Mouse (Mus musculus) neural tube, embryonic 15.5 days (tissue): Measurements from ENCODE around the gene Prkn. TPM values are rescaled to one million over a fixed set of nuclear protein-coding genes. Genes with fewer than 3 reads are reported as not detected.

Experiments used
- ATAC-seq: fragments of 200-750 bp; cut with Nextera tagmentation; 2 replicates; pipeline ENCODE4 v1.8.0; 2017; ENCODE audit warnings: mild to moderate bottlenecking, moderate TSS enrichment, moderate library complexity; ENCODE audit not compliant: low FRiP score
- H3K27ac ChIP-seq: fragments of 300-500 bp; sonication (generic); replicated peaks from 2 replicates; pipeline ENCODE4 v1.5.1; 2015; ENCODE audit warnings: mild to moderate bottlenecking, inconsistent platforms
- H3K27me3 ChIP-seq: fragments of 300-500 bp; sonication (generic); replicated peaks from 2 replicates; pipeline ENCODE4 v1.6.1; 2015; ENCODE audit warnings: inconsistent platforms
- H3K36me3 ChIP-seq: fragments of 300-500 bp; sonication (generic); 2 replicates; pipeline ENCODE4 v1.6.1; 2015; ENCODE audit warnings: inconsistent platforms
- H3K4me1 ChIP-seq: fragments of 300-500 bp; sonication (generic); 2 replicates; pipeline ENCODE4 v1.6.1; 2015; ENCODE audit warnings: inconsistent platforms
- H3K4me2 ChIP-seq: fragments of 300-500 bp; sonication (generic); 2 replicates; pipeline ENCODE4 v1.6.1; 2015; ENCODE audit warnings: inconsistent platforms, mild to moderate bottlenecking, moderate library complexity
- H3K4me3 ChIP-seq: fragments of 300-500 bp; sonication (generic); replicated peaks from 2 replicates; pipeline ENCODE4 v1.5.1; 2015; ENCODE audit warnings: mild to moderate bottlenecking, inconsistent platforms
- H3K9ac ChIP-seq: fragments of 300-500 bp; sonication (generic); replicated peaks from 2 replicates; pipeline ENCODE4 v1.6.1; 2015; ENCODE audit warnings: mild to moderate bottlenecking, inconsistent platforms
- H3K9me3 ChIP-seq: fragments of 300-500 bp; sonication (generic); replicated peaks from 2 replicates; pipeline ENCODE4 v1.6.1; 2016; ENCODE audit warnings: inconsistent platforms
- WGBS: fragments of 180-500 bp; shearing (Covaris S2); methylation state at CpG from one replicate; pipeline ENCODE4 v1.1.7; 2015; ENCODE audit warnings: mixed read lengths; 5-methylcytosine and 5-hydroxymethylcytosine counted together
- polyA plus RNA-seq: library from polyadenylated mRNA; unstranded; fragments of >200 nt; fragmentation: Nextera tagmentation; extraction: Ambion mirVana; gene quantifications from 2 replicates; pipeline ENCODE4 v1.2.1, GENCODE M21; 2015

Prkn gene
- polyA plus RNA-seq, 1 experiment from 2014 or later = 4.8 TPM

DNA sequence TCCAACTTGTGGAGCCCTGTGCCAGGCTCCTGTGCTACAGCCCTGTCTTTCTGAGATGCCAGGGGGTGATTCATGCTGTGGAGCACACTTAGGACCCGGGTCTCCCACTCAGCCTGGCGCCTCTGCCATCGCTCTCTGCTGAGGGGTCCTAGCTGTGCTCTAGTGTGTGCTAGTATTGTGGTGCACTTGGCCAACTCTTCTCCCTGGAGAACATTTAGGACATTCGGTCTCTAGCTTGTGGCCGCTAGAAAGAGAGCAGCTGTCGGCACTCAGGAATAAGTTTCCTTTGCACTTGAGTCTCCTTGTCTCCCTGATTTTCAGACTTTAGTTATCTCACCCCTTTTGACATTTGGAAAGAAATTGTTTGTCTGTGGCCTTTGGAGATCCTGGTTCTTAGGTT is 725.5 kb downstream of the Prkn start:
- no peak overlapping the region for H3K4me3 ChIP-seq
- no peak overlapping the region for H3K4me2 ChIP-seq
- H3K9ac ChIP-seq = no peak overlapping the region
- H3K27ac ChIP-seq = no peak overlapping the region
- no peaks in the 10 kb centered on the region for H3K9me3 ChIP-seq
- no peak for ATAC-seq
- H3K36me3 ChIP-seq = no peaks in the 10 kb centered on the region
- no peaks in the 10 kb centered on the region for H3K4me1 ChIP-seq
- WGBS = 83% methylated on average over 6 of the region's 6 CpGs
- H3K27me3 ChIP-seq = no peaks in the 10 kb centered on the region

DNA sequence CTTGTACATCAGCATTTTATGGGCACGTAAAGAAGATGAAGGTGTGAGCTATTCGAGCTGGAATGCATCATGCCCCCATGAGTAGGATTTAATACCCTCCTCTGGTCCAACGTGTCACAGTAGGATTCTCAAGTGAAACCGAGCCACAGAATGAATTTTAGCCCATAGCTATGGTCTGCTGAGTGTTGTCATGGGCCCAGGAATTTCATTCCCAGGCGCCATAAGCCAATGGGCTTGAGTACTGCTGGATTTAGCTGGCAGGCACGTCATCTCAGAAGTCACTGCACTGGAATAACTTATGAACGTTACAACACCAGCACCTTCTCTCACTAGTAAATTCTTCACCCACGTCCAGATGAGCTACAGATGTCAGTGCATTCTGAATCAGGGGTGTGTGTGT is 730.2 kb downstream of the Prkn start:
- Histone ChIP-seq H3K27me3 (no peaks in the 10 kb centered on the region), H3K27ac (no peak overlapping the region), H3K9ac (no peak overlapping the region), H3K4me1 (no peaks in the 10 kb centered on the region), H3K36me3 (no peaks in the 10 kb centered on the region), H3K4me3 (no peak overlapping the region), H3K4me2 (no peak overlapping the region), H3K9me3 (no peaks in the 10 kb centered on the region)
- WGBS = 55% methylated on average over 8 of the region's 8 CpGs
- no peak for ATAC-seq

DNA sequence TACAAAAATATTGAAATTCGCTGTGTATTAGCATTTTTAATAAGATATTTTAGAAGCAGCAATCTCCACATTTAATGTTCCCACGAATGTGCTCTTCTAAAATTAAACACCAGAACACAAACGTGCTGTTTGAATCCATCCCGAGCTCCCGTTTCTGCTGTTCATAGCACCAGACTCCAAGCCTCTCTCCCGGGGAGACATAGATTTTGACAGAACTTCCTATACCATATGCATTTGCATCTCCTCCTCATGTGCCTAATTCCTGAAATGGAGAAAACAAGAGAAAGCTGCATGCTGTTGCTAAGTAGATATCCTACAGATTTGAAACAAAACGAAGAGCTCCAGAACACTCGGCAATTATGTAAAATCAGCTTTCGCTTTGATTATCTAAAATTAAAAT is 733.5 kb downstream of the Prkn start:
- no peaks in the 10 kb centered on the region for H3K36me3 ChIP-seq
- ATAC-seq = no peak
- no peak overlapping the region for H3K9ac ChIP-seq
- H3K9me3 ChIP-seq = no peaks in the 10 kb centered on the region
- H3K4me3 ChIP-seq = no peak overlapping the region
- H3K27ac ChIP-seq = no peak overlapping the region
- no peaks in the 10 kb centered on the region for H3K4me1 ChIP-seq
- 89% methylated on average over 9 of the region's 9 CpGs for WGBS
- H3K27me3 ChIP-seq = no peaks in the 10 kb centered on the region
- H3K4me2 ChIP-seq = no peak overlapping the region

DNA sequence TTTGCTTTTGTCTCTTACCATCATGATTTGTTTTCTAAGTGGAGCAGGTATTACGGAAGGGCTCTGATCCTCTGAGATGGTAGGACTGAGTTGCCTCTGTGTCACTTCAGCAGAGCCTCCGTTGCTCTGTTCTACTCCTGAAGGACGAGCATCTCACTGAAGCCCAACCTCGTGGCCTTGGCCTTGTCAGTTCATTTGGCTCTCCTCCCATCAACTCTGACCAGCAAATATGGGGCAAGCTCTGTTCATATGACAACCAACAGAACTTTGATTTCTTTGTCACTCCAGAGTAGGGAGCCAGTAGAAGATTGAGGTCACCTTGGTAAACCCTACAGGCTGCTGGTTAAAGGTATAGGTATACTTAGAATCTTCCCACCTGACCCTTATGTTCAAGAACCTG is 745.3 kb downstream of the Prkn start:
- H3K27me3 ChIP-seq = no peaks in the 10 kb centered on the region
- no peak overlapping the region for H3K27ac ChIP-seq
- no peak overlapping the region for H3K9ac ChIP-seq
- no peak overlapping the region for H3K4me2 ChIP-seq
- no peaks in the 10 kb centered on the region for H3K36me3 ChIP-seq
- no peaks in the 10 kb centered on the region for H3K4me1 ChIP-seq
- no peak for ATAC-seq
- H3K4me3 ChIP-seq = no peak overlapping the region
- H3K9me3 ChIP-seq = no peaks in the 10 kb centered on the region
- WGBS = 90% methylated on average over 4 of the region's 4 CpGs

DNA sequence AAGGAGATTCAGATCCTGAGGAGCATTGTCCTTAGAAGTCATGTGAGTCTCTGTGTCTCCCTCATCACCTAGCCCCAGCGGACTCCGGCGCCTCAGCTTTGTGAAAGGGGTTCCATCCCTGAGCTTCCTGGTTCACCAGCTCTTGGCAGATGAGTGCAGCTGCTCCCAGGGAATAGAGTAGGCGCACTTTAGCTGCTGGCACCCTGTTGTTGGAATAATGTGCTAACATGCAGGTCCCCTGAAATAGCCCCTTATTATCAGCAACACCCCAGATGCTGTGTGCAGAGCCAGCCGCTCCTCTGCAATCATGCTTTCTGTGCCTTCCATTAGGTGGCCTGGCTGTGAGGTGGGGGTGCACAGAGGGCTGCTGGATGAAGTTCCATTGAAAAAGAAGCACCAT is 767.7 kb downstream of the Prkn start:
- 87% methylated on average over 5 of the region's 5 CpGs for WGBS
- no peak for ATAC-seq

DNA sequence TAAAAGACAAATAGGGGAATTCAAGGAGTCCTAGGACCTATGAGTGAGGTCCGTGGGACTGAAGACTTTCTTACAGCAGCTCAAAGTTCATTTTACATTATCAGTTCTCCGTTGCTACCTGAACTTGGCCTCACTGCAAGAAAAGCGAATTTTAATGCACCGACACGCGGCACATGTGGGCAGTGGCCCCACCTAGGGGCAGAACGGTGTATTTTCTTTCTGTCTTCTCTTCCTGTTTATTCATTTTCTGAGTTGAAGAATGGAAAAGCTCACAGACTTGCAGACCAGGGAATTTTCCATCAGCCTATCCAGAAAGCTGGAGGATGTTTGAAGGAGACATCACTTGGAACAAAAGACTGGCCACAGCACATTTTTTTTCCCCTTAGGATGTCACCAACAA is 771.3 kb downstream of the Prkn start:
- Histone ChIP-seq H3K36me3 (no peaks in the 10 kb centered on the region), H3K9ac (no peak overlapping the region), H3K4me3 (no peak overlapping the region), H3K27ac (no peak overlapping the region), H3K4me2 (no peak overlapping the region), H3K4me1 (peaks cover 28% of the 10 kb centered on the region), H3K9me3 (no peaks in the 10 kb centered on the region), H3K27me3 (no peaks in the 10 kb centered on the region)
- 15% methylated on average over 7 of the region's 7 CpGs for WGBS
- ATAC-seq = no peak

More for the DNA sequence above, 767.7 kb downstream of the Prkn start:
- Histone ChIP-seq H3K4me1 (peaks cover 19% of the 10 kb centered on the region), H3K4me3 (no peak overlapping the region), H3K4me2 (no peak overlapping the region), H3K27me3 (no peaks in the 10 kb centered on the region), H3K27ac (no peak overlapping the region), H3K36me3 (no peaks in the 10 kb centered on the region), H3K9ac (no peak overlapping the region), H3K9me3 (0 out of 2 replicates have a peak, but pooled peaks cover 2% of the 10 kb centered on the region)

DNA sequence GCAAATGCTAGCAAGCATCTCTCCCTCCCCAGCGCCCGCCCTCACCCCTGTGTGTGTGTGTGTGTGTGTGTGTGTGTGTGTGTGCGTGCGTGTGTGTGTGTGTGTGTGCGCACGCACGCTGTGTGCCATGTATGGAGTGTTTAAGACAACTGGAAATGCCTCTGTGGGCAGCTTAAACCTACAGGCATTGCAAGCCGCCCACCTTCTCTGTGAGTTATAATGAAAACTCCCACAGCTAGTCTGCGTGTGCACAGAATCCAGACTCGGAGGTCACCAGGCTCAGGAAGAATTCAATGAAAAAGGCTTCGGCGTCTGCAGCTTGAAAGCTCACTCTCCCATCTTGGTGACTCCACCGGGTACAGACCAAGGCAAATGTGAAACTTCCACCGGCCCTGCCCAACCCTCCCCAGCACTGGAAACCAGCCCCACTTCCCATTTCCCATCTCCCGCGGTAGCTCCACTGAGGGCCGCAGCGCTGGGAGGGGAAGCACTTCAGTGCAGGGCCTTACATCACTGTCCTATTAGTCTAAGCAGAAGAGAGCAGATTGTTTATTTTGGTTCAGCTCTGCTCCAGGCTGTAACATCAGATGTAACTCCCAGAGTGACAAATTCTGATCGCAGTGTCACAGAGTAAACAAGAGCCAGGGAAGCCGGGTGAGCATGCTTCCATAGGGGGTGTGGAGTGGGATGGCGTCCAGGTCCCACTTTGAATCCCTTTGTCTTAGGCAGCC is 772.8 kb downstream of the Prkn start:
- H3K9me3 ChIP-seq = no peaks in the 10 kb centered on the region
- no peak for ATAC-seq
- peak overlapping the region; percentile 22; the same call in 1 of the 2 replicates for H3K4me2 ChIP-seq
- H3K36me3 ChIP-seq = no peaks in the 10 kb centered on the region
- no peak overlapping the region for H3K4me3 ChIP-seq
- H3K9ac ChIP-seq = no peak overlapping the region
- no peaks in the 10 kb centered on the region for H3K27me3 ChIP-seq
- H3K4me1 ChIP-seq = peaks cover 28% of the 10 kb centered on the region
- 0 out of 2 replicates have a peak overlapping the region, but pooled peaks have one; percentile 13 for H3K27ac ChIP-seq
- 60% methylated on average over 19 of the region's 21 CpGs for WGBS

DNA sequence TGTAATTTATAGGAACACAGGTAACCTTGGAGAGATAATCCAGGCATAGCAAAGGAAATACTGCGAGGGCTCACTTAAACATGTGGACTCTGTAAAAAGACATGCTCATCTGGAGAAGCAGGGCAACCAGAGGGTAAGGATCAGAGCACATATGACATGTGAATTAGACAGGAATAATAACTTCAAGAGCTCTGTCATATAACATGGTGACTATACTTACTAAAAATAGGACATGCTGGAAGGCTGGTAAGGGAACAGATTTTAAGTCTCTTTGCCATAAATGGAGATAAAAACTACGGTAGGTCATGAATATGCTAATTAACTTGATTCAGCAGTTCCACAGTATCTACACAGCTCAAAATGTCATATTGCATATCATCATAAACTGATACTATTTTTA is 777.4 kb downstream of the Prkn start:
- H3K9ac ChIP-seq = no peak overlapping the region
- no peak overlapping the region for H3K4me3 ChIP-seq
- 75% methylated on average over 2 of the region's 2 CpGs for WGBS
- no peak overlapping the region for H3K27ac ChIP-seq
- ATAC-seq = no peak
- H3K4me2 ChIP-seq = no peak overlapping the region
- peaks cover 12% of the 10 kb centered on the region for H3K4me1 ChIP-seq
- no peaks in the 10 kb centered on the region for H3K9me3 ChIP-seq
- no peaks in the 10 kb centered on the region for H3K27me3 ChIP-seq
- H3K36me3 ChIP-seq = no peaks in the 10 kb centered on the region

DNA sequence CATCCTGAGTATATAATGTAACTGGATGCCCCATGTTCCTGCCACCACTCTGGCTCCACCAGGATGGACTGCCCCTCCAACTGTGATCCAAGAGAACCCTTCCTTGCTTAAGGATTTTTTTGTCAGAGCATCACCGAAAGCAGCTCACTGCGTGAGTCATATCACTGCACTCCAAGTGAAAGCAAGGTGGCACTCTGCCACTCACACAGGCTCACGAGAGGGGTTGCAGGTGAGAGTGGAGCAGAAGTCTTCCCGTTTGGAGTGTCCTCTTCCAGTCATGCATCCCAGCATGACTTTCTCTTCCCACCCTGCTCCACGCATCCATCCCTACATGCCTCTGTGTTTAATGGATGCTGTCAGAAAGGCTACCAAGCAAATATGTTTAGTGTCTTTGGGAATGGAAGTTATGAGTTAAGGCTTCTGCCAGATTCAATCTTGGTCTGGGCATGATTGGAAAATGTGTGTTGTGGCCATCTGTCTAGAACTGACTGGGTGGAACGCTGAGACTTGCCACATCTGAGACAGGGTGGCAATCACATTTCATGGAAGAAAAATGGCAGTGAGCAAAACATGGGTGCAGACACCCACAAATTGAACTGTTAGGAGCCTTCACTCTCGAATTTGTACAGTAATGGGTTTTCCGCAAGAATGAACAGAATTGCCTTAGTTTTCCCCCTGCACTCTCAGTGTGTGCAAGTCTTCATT is 778.9 kb downstream of the Prkn start:
- Histone ChIP-seq H3K27ac (no peak overlapping the region), H3K4me1 (no peaks in the 10 kb centered on the region), H3K4me2 (no peak overlapping the region), H3K9ac (no peak overlapping the region), H3K27me3 (no peaks in the 10 kb centered on the region), H3K9me3 (no peaks in the 10 kb centered on the region), H3K4me3 (no peak overlapping the region), H3K36me3 (no peaks in the 10 kb centered on the region)
- no peak for ATAC-seq
- 81% methylated on average over 8 of the region's 8 CpGs for WGBS

DNA sequence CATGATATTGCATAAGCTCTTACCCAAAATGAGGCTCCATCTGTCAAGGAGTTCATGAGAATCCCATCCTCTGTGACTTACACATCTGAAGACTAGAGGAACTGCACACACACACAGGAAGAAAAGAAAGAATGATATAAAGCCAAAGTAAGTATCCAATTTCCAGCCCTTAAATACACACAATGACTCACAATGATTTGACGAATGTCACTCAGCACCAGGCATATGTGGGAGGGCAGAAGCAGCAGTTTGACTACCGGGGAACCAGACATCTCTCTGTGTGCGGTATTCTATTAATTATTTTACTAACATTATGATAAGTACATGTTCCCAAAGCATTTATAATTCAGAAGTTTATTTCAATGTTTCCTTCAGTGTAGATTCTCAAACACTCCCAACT is 780.6 kb downstream of the Prkn start:
- no peak overlapping the region for H3K27ac ChIP-seq
- no peak overlapping the region for H3K9ac ChIP-seq
- H3K9me3 ChIP-seq = no peaks in the 10 kb centered on the region
- no peak for ATAC-seq
- H3K27me3 ChIP-seq = no peaks in the 10 kb centered on the region
- H3K4me1 ChIP-seq = no peaks in the 10 kb centered on the region
- 90% methylated on average over 3 of the region's 3 CpGs for WGBS
- no peak overlapping the region for H3K4me2 ChIP-seq
- no peak overlapping the region for H3K4me3 ChIP-seq
- H3K36me3 ChIP-seq = no peaks in the 10 kb centered on the region

DNA sequence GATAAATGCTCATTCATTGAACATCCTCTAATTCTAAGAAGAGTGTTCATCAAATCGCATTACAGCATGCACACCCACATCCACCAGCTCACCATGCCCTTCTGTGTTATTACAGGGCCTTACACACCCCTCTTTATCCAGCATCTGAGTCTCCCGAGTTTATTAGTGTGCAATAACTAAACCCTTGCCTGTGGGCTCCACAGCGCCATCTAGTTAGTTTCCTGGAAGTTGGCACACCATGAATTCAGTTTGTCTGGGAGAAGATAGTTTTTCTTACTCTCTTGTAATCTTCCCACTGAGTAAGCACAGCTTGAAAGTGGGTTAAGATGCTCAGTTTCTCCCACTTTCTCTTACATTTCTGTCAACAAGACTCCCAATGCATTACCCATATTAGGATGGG is 781.3 kb downstream of the Prkn start:
- Histone ChIP-seq H3K36me3 (no peaks in the 10 kb centered on the region), H3K27me3 (no peaks in the 10 kb centered on the region), H3K4me3 (no peak overlapping the region), H3K9me3 (no peaks in the 10 kb centered on the region), H3K4me1 (no peaks in the 10 kb centered on the region), H3K4me2 (no peak overlapping the region), H3K27ac (no peak overlapping the region), H3K9ac (no peak overlapping the region)
- no peak for ATAC-seq
- WGBS = 66% methylated on average over 3 of the region's 3 CpGs

DNA sequence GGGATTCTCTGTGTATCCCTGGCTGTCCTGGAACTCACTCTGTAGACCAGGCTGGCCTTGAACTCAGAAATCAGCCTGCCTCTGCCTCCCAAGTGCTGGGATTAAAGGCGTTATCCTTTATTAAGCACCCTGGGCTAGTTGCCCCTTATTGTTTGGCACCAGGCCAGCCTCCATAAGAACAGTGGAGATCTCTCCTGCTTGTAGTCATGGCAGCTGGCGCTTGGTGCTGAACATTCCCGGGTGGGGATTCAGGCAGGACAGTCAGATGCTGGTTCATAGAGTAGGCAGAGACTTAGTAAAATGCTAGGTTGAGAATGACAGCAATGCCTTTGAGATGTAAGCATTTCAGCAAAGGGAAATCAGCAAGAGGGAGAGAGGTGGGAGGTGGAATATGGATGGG is 786.1 kb downstream of the Prkn start:
- no peaks in the 10 kb centered on the region for H3K4me1 ChIP-seq
- H3K36me3 ChIP-seq = no peaks in the 10 kb centered on the region
- no peak overlapping the region for H3K4me3 ChIP-seq
- no peak overlapping the region for H3K27ac ChIP-seq
- 82% methylated on average over 3 of the region's 3 CpGs for WGBS
- H3K9ac ChIP-seq = no peak overlapping the region
- no peak overlapping the region for H3K4me2 ChIP-seq
- H3K9me3 ChIP-seq = no peaks in the 10 kb centered on the region
- no peaks in the 10 kb centered on the region for H3K27me3 ChIP-seq
- ATAC-seq = no peak
